Mouse (Mus musculus) lung, adult 2 months (tissue): ENCODE results near the gene Tectb. TPM values are rescaled to one million over a fixed set of nuclear protein-coding genes. Genes with fewer than 3 reads are reported as not detected.

ENCODE experiments used
- DNase-seq: peaks from one replicate; pipeline ENCODE4 v3.0.0; 2022
- H3K4me1 ChIP-seq: fragments of 200-500 bp; 2 replicates; pipeline ENCODE4 v1.6.1; 2011; ENCODE audit warnings: low read length; ENCODE audit not compliant: control insufficient read depth, insufficient read depth
- H3K4me3 ChIP-seq: fragments of 200-500 bp; replicated peaks from 2 replicates; pipeline ENCODE3; 2011; ENCODE audit warnings: low read depth, mild to moderate bottlenecking, control low read depth, low read length; ENCODE audit errors: extremely low read depth
- CTCF ChIP-seq: fragments of 200-500 bp; IDR thresholded peaks from 2 replicates; pipeline ENCODE4 v1.5.1; 2011; ENCODE audit warnings: mild to moderate bottlenecking, low read length, control low read depth; ENCODE audit not compliant: insufficient read depth
- POLR2A ChIP-seq: fragments of 200-500 bp; IDR thresholded peaks from 2 replicates; pipeline ENCODE4 v1.6.1; 2011; ENCODE audit warnings: low read depth, mild to moderate bottlenecking, control low read depth, low read length, borderline replicate concordance; ENCODE audit errors: extremely low read depth
- WGBS: fragments of 180-500 bp; shearing (Covaris S2); methylation state at CpG from one replicate; pipeline ENCODE4 v1.1.7; 2018; 5-methylcytosine and 5-hydroxymethylcytosine counted together
- polyA plus RNA-seq: library from polyadenylated mRNA; depleted of rRNA; stranded (reverse); fragments of >200 nt; gene quantifications from 2 replicates; pipeline ENCODE4 v1.2.3, GENCODE M21; 2012; rRNA removed

The Tectb gene
- polyA plus RNA-seq, 1 experiment, result 0.32 TPM

GRCm38 (mm10) chr19:55236564-55236963, 56.0 kb downstream of the Tectb start:
- 77% methylated on average over 5 of the region's 5 CpGs for WGBS
- DNase-seq, result no peak
- TF ChIP-seq CTCF (no peak), POLR2A (no peak)
- H3K4me3 ChIP-seq, result no peak overlapping the region
- no peaks in the 10 kb centered on the region for H3K4me1 ChIP-seq

GRCm38 (mm10) chr19:55239766-55240426, 59.4 kb downstream of the Tectb start:
- DNase-seq, result no peak
- Histone ChIP-seq H3K4me1 (0 out of 2 replicates have a peak, but pooled peaks cover 2% of the 10 kb centered on the region), H3K4me3 (no peak overlapping the region)
- 68% methylated on average over 6 of the region's 6 CpGs for WGBS
- TF ChIP-seq POLR2A (no peak), CTCF (no peak)

- Histone ChIP-seq H3K4me1 (peaks cover 7% of the 10 kb centered on the region; the same call in 1 of the 2 replicates), H3K4me3 (no peak within 1 kb of the TSS)
- TF ChIP-seq POLR2A (no peak), CTCF (no peak)
- 85% methylated on average over 6 of the region's 6 CpGs for WGBS
- DNase-seq, result no peak
These were observed 60.7 kb downstream of the Tectb start, which contains the start of gene Gucy2g for GRCm38 (mm10) chr19:55241186-55241645. TSS of gene Gucy2g (minus strand) at chr19:55241236.

- Histone ChIP-seq H3K4me1 (peaks cover 7% of the 10 kb centered on the region; the same call in 1 of the 2 replicates), H3K4me3 (no peak overlapping the region)
- 12% methylated on average over 7 of the region's 7 CpGs for WGBS
- peak; percentile 40; the same call in 1 of the 2 replicates for TF ChIP-seq POLR2A
- peak; percentile 68; the same call in 1 of the 2 replicates for TF ChIP-seq CTCF
- peak; percentile 52 for DNase-seq
These were observed 64.3 kb downstream of the Tectb start for GRCm38 (mm10) chr19:55244791-55245231.

Other genes with a start within 250 kb of the Tectb start
- gene Gpam, start 53.5 kb upstream of the Tectb start, polyA plus RNA-seq, result 59.0 and 70.8 TPM in 2 replicates
- gene Gucy2g, start 60.5 kb downstream of the Tectb start, polyA plus RNA-seq, result 0.32 TPM in 2 replicates
- gene Acsl5, start 71.2 kb downstream of the Tectb start, polyA plus RNA-seq, result 34.4 and 53.2 TPM in 2 replicates
- 6.8 and 10.8 TPM in 2 replicates for gene Zdhhc6, start 135.3 kb downstream of the Tectb start, polyA plus RNA-seq
- gene Vti1a, start 135.6 kb downstream of the Tectb start, polyA plus RNA-seq, result 10.3 and 11.5 TPM in 2 replicates